Mouse (Mus musculus): ENCODE measurements around the gene Clrn3. TPM values are rescaled to one million over a fixed set of nuclear protein-coding genes. Genes with fewer than 3 reads are reported as not detected.
"Not testable (repeated sequence)": the region's sequence is repeated elsewhere in the genome, so short reads cannot be mapped to it uniquely, and the experiment has no call there.

The Clrn3 gene
- total RNA-seq (2021): not detected
- long read RNA-seq, experiment 1: 0 reads
- long read RNA-seq, experiment 2: 0 reads

GRCm38 (mm10) chr7:135528515-135528914 is at the start of gene Clrn3:
Gene Clrn3, minus strand, starts transcription at chr7:135528654.
- DNase-seq: no peak

- DNase-seq: no peak
Measured at GRCm38 (mm10) chr7:135576329-135576728, 47.9 kb upstream of the Clrn3 start.

- not testable (repeated sequence) for DNase-seq
Measured at GRCm38 (mm10) chr7:135575319-135576069, 47.0 kb upstream of the Clrn3 start.

- peak; percentile 25 for DNase-seq
Measured at GRCm38 (mm10) chr7:135571951-135572559, 43.6 kb upstream of the Clrn3 start.

GRCm38 (mm10) chr7:135571392-135571791 is 42.9 kb upstream of the Clrn3 start:
- no peak for DNase-seq

- DNase-seq: no peak
Measured at GRCm38 (mm10) chr7:135568550-135568949, 40.1 kb upstream of the Clrn3 start.

- DNase-seq: no peak
Measured at GRCm38 (mm10) chr7:135567582-135567981, 39.1 kb upstream of the Clrn3 start.

DNA sequence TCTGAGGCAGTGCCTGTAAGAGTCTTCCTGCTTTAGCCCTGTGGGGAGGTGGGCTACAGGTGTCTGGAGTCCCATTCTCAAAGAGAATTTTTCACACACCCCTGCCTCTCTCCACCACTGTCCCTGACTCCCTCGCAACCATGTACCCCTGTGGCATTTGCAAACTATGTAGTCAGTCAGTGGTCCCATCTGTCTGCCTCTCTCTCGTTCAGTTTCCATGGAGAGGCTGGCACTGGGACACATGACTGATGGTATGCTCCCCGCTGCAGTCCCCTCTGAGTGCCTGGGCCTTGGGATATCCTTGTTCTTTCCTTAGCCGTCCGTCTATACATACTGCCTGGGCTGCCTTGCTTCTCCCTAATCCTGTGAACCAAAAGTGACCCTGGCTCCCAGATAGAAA is 37.6 kb upstream of the Clrn3 start:
- DNase-seq: no peak

GRCm38 (mm10) chr7:135564022-135564421 is 35.6 kb upstream of the Clrn3 start:
- DNase-seq: no peak

DNA sequence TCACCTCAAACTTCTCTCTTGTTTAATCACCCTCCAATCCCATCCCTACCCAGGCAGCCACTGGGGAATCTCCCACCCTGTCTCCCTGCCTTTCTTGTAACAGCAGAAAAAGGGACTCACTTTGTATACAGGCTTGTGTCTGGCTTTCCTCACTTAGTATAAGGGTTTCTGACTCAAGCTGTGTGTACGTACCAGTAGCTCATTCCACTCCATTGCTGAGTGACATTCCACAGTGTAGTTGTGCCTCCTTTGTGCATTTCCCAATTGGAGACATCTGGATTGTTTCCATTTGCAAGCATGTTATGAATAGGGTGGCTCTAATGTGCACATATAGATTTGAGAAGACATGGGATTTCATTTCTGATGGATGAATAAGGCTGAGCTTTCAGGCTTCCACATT is 31.8 kb upstream of the Clrn3 start:
- DNase-seq: no peak

GRCm38 (mm10) chr7:135556663-135557402 is 28.4 kb upstream of the Clrn3 start:
- no peak for DNase-seq

GRCm38 (mm10) chr7:135553550-135553949 is 25.1 kb upstream of the Clrn3 start:
- DNase-seq: no peak

- peak; percentile 56 for DNase-seq
Measured at GRCm38 (mm10) chr7:135551547-135551946, 23.1 kb upstream of the Clrn3 start.

DNA sequence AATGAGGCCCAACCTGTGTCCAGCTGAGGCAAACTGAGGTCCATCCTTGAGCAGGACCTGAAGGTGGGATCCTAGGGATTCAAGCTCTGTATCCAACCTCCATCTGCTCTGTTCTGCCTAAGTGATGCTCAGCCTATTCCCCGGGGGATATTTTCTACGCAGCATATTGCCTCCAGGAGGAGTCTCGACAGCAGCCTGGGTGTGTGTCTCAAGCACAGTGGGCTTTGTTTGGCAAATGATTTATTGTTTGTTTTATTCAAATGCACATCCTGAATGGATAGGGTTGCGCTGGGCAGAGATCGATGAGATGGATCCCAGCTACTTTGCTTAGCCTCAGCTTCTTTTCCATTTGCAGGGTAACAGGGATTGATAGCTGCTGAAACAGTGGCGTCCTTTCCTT is 20.0 kb upstream of the Clrn3 start:
- DNase-seq: no peak

DNA sequence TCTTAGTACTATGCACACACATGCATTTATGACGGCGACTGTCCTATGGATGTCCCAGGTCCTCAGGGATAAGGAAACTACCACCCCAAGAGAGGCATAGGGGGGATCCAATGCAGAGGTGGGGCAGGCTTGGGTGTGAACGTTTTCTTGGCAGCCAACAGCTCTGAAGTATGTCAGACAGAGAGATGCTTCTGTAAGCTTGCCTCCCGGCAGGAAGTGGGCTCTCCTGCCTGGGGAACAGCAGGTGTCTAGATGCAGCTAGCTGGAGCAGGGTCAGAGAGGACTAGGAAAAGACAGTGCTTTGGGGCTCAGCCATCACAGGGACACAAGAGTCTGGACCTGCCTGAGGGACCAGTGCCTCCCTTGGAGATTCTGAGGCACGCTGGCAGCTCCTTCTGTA is 18.1 kb upstream of the Clrn3 start:
- no peak for DNase-seq

DNA sequence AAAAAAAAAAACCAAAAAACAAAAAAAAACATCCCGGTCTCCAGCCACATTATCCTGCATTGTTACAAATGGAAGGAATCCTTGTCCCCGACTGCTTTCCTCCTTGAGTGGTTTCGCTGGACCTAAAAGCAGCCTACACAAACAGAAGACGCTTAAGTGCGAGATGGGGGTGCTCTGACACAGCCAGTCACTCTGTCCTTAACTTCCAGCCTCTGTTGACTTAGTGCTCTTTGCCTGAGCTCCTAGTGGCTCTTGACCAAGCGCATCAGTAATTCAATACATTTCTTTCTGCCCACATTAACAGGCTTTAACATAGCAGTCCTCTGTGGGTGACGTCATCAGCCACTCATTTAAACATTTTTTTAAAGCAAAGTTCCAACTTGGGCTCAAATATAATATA is 17.5 kb upstream of the Clrn3 start:
- no peak for DNase-seq

- DNase-seq: no peak
Measured at GRCm38 (mm10) chr7:135544321-135544720, 15.9 kb upstream of the Clrn3 start.

DNA sequence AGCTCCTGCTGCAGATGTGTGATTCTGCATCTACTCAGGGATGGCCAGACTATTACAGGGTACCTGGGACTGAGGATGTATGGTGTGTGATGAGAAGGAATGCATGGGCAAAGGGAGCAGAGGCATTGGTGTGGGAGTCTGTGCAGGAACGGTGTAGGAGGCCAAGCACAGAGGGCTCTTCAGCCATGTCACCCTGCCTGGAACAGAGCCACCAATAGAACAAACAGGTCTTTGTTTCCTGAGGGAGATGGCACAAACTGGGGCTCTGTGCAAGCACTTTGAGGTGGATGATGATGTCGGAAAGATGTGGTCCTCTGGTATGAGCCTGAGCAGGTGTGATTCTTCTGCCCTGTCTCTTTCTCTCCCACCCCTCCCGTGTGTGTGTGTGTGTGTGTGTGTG is 14.6 kb upstream of the Clrn3 start:
- no peak for DNase-seq

DNA sequence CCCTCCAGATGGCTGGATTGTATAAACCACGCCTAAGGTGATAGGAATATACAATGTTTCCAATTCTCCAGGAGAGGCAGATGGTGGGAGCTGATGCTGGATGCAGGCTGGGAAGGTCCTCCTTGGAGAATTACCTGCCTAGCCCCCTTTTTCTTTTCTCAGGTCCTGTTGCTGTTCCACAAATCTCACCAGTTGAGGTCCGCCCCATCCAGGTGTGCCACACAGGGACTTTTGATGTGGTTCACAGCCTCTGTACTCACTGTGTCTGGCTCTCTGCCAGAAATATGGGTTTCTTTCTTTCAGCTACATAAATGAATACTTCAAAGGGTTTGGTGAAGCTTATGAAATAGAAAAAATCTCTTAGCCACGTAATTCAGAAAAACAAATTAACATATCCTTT is 13.8 kb upstream of the Clrn3 start:
- DNase-seq: no peak

DNA sequence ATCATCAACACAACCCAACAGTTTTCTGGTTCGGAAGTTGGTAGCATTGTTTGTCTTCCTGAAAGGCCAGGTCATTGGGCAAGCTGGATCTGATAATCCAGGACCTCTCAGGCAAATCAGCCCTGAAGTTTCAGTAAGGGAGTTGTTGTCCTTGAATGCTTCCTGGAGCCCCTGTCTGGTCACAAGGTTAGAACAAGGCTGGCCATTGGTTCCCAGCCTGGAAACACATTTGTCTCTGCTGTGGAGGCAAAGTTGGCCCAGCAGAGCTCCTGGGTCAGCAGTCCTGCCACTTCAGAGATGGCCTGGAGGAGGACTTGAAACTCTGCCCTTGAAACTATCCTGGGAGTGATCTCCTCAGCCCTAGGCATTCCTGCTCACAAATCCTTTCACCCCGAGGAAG is 11.0 kb upstream of the Clrn3 start:
- no peak for DNase-seq

DNA sequence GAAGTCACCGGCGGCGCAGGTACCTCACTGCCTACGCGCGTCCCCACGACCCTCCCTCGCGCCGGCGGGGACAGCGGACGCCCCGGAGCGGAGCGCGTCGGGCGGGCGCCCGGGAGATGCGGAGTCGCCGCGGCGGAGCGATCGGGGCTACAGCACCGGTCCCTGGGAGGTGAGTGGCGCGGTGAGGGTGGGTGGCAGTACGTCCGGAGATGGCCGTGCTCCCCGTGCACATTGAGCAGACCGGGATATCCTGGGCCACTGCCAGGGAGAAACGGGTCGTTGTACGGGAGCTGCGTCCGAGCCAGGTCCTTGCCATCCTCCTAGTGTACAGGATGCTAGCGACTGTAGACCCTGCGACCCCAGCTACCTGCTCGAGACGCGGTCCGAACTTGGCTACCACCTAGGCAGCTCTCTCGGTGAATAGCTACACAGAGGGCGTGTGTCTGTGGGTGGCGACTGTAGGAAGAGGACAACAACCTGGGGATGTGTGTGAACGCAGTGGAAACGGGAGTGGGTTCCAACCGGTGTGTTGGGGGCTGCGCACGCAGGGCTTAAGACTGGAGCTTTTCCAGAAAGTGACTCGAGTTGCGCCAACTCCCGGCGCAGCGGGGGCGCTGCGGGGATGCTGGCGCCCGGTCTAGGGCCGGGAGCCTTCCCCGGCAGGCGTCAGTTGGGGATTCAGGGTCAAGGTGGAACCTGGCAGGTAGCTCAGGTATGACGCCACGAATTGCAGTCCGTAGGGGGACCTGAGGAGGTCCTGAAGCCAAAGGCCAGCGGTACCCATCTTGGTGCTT is 9.7 kb upstream of the Clrn3 start:
- DNase-seq: peak; percentile 48

GRCm38 (mm10) chr7:135537341-135537901 is 9.0 kb upstream of the Clrn3 start, which contains the start of gene Ptpre:
Gene Ptpre, plus strand, starts transcription at chr7:135537481.
- DNase-seq: peak; percentile 91

Data from gastrocnemius, postnatal 10 days (tissue).